Mouse (Mus musculus) heart, embryonic 14.5 days (tissue): ENCODE results near the gene Plac9a. TPM values are rescaled to one million over a fixed set of nuclear protein-coding genes. Genes with fewer than 3 reads are reported as not detected.

Experiments used
- ATAC-seq: fragments of 200-750 bp; cut with Nextera tagmentation; 2 replicates; pipeline ENCODE4 v1.8.0; 2017; ENCODE audit warnings: low read depth, moderate TSS enrichment; ENCODE audit not compliant: insufficient number of reproducible peaks, insufficient read depth, low FRiP score
- H3K27ac ChIP-seq, 2 experiments: fragments of 200-500 bp in 1 of 2; fragments of 300-500 bp in 1 of 2; sonication (generic) in 1 of 2; replicated peaks in 1 of 2; 2 replicates each; pipeline ENCODE4 v1.5.1; 2012 to 2014; ENCODE audit warnings: low read depth in 2 of 2, low read length in 2 of 2, control low read depth in 1 of 2, mild to moderate bottlenecking in 1 of 2, mixed read lengths in 1 of 2; ENCODE audit not compliant: control insufficient read depth in 1 of 2, insufficient read depth in 1 of 2
- H3K27me3 ChIP-seq: fragments of 300-500 bp; sonication (generic); 2 replicates; pipeline ENCODE4 v1.6.1; 2014; ENCODE audit warnings: mild to moderate bottlenecking, low read length, control low read depth; ENCODE audit not compliant: control insufficient read depth, insufficient read depth
- H3K36me3 ChIP-seq: fragments of 300-500 bp; sonication (generic); 2 replicates; pipeline ENCODE4 v1.6.1; 2014; ENCODE audit warnings: mild to moderate bottlenecking, control low read depth, low read length, mixed read lengths; ENCODE audit not compliant: control insufficient read depth, insufficient read depth
- H3K4me1 ChIP-seq, 2 experiments: fragments of 200-500 bp in 1 of 2; fragments of 300-500 bp in 1 of 2; sonication (generic) in 1 of 2; 2 replicates each; pipeline ENCODE4 v1.6.1; 2012 to 2014; ENCODE audit warnings: low read length in 2 of 2, control low read depth in 1 of 2, mixed read lengths in 1 of 2; ENCODE audit not compliant: control insufficient read depth in 2 of 2, insufficient read depth in 2 of 2
- H3K4me2 ChIP-seq: fragments of 300-500 bp; sonication (generic); 2 replicates; pipeline ENCODE4 v1.6.1; 2014; ENCODE audit warnings: mild to moderate bottlenecking, low read length
- H3K4me3 ChIP-seq, 2 experiments: fragments of 200-500 bp in 1 of 2; fragments of 300-500 bp in 1 of 2; sonication (generic) in 1 of 2; 2 replicates each; pipeline ENCODE4 v1.5.1; 2012 to 2014; ENCODE audit warnings: low read length in 2 of 2, mild to moderate bottlenecking in 2 of 2, control low read depth in 1 of 2, low read depth in 1 of 2, moderate library complexity in 1 of 2; ENCODE audit not compliant: control insufficient read depth in 1 of 2, insufficient read depth in 1 of 2
- H3K9ac ChIP-seq: fragments of 300-500 bp; sonication (generic); 2 replicates; pipeline ENCODE4 v1.6.1; 2014; ENCODE audit warnings: mild to moderate bottlenecking, low read length
- H3K9me3 ChIP-seq: fragments of 300-500 bp; sonication (generic); 2 replicates; pipeline ENCODE4 v1.6.1; 2016; ENCODE audit warnings: low read length, control low read depth; ENCODE audit not compliant: control insufficient read depth
- WGBS: fragments of 180-500 bp; shearing (Covaris S2); extraction: QIAGEN DNeasy Blood & Tissue Kit; methylation state at CpG from one replicate; pipeline ENCODE4 v1.1.7; 2014; 5-methylcytosine and 5-hydroxymethylcytosine counted together
- polyA plus RNA-seq: library from polyadenylated mRNA; unstranded; fragments of >200 nt; fragmentation: Nextera tagmentation; extraction: Ambion mirVana; gene quantifications from 2 replicates; pipeline ENCODE4 v1.2.1, GENCODE M21; 2014

Gene Plac9a
- polyA plus RNA-seq, 1 experiment from 2014 or later = not detected

GRCm38 (mm10) chr14:25844372-25844771 is 58.5 kb downstream of the Plac9a start:
- Histone ChIP-seq H3K4me3 (no peak overlapping the region), H3K9me3 (no peaks in the 10 kb centered on the region), H3K9ac (no peak overlapping the region), H3K4me2 (no peak overlapping the region), H3K36me3 (no peaks in the 10 kb centered on the region), H3K27me3 (no peaks in the 10 kb centered on the region; the same call in 1 of the 2 replicates), H3K27ac (no peak overlapping the region), H3K4me1 (peaks cover 10 to 16% of the 10 kb centered on the region in 2 experiments; a peak in 3 of 4 replicates)
- ATAC-seq = no peak
- WGBS = 92% methylated on average over 4 of the region's 4 CpGs

GRCm38 (mm10) chr14:25842688-25843003 is 60.3 kb downstream of the Plac9a start:
- H3K4me3 ChIP-seq = peak overlapping the region; percentile 73 to 87
- H3K9ac ChIP-seq = peak overlapping the region; percentile 82
- ATAC-seq = no peak
- no peaks in the 10 kb centered on the region for H3K36me3 ChIP-seq
- H3K27ac ChIP-seq = 0 out of 4 replicates have a peak overlapping the region, but pooled peaks of 1 of the 2 experiments have one; percentile 68
- 1% methylated on average over 12 of the region's 12 CpGs for WGBS
- H3K9me3 ChIP-seq = no peaks in the 10 kb centered on the region
- H3K4me2 ChIP-seq = peak overlapping the region; percentile 90
- no peaks in the 10 kb centered on the region; the same call in 1 of the 2 replicates for H3K27me3 ChIP-seq
- H3K4me1 ChIP-seq = peaks cover 11 to 14% of the 10 kb centered on the region in 2 experiments; a peak in 3 of 4 replicates

- Histone ChIP-seq H3K4me3 (peak within 1 kb of the TSS; percentile 73 to 87), H3K9ac (peak within 1 kb of the TSS; percentile 82), H3K36me3 (no peaks in the 10 kb centered on the region), H3K4me2 (peak within 1 kb of the TSS; percentile 90), H3K27ac (peak within 1 kb of the TSS in 1 of 2 experiments; percentile 68; a peak in 3 of 4 replicates), H3K9me3 (no peaks in the 10 kb centered on the region), H3K4me1 (peaks cover 6 to 11% of the 10 kb centered on the region in 2 experiments; a peak in 3 of 4 replicates), H3K27me3 (no peaks in the 10 kb centered on the region; the same call in 1 of the 2 replicates)
- under 1% methylated on average over 54 of the region's 54 CpGs for WGBS
- ATAC-seq = peak; percentile 78
Observed at GRCm38 (mm10) chr14:25841991-25842687, 60.8 kb downstream of the Plac9a start, which contains the start of gene Anxa11. TSS of gene Anxa11 (plus strand) at chr14:25842156.

- peaks cover 3 to 10% of the 10 kb centered on the region in 2 experiments; a peak in 3 of 4 replicates for H3K4me1 ChIP-seq
- H3K9ac ChIP-seq = peak overlapping the region; percentile 82
- WGBS = 4% methylated on average over 4 of the region's 4 CpGs
- H3K9me3 ChIP-seq = no peaks in the 10 kb centered on the region
- H3K4me3 ChIP-seq = peak overlapping the region; percentile 73 to 87
- no peak for ATAC-seq
- no peaks in the 10 kb centered on the region for H3K36me3 ChIP-seq
- H3K27me3 ChIP-seq = no peaks in the 10 kb centered on the region; the same call in 1 of the 2 replicates
- H3K4me2 ChIP-seq = peak overlapping the region; percentile 90
- peak overlapping the region in 1 of 2 experiments; percentile 68; a peak in 1 of 4 replicates for H3K27ac ChIP-seq
Observed at GRCm38 (mm10) chr14:25841579-25841978, 61.3 kb downstream of the Plac9a start.

GRCm38 (mm10) chr14:25840961-25841360 is 61.9 kb downstream of the Plac9a start:
- Histone ChIP-seq H3K36me3 (no peaks in the 10 kb centered on the region), H3K27ac (no peak overlapping the region), H3K9me3 (no peaks in the 10 kb centered on the region), H3K27me3 (no peaks in the 10 kb centered on the region; the same call in 1 of the 2 replicates), H3K4me2 (no peak overlapping the region), H3K4me1 (peaks cover 3 to 10% of the 10 kb centered on the region in 2 experiments; a peak in 3 of 4 replicates), H3K4me3 (no peak overlapping the region), H3K9ac (no peak overlapping the region)
- ATAC-seq = no peak
- WGBS = 29% methylated on average over 7 of the region's 7 CpGs

GRCm38 (mm10) chr14:25839791-25840190 is 63.1 kb downstream of the Plac9a start:
- H3K36me3 ChIP-seq = no peaks in the 10 kb centered on the region
- H3K4me3 ChIP-seq = no peak overlapping the region
- H3K9me3 ChIP-seq = no peaks in the 10 kb centered on the region
- ATAC-seq = no peak
- no peaks in the 10 kb centered on the region; the same call in 1 of the 2 replicates for H3K27me3 ChIP-seq
- H3K4me1 ChIP-seq = peaks cover 7 to 10% of the 10 kb centered on the region in 2 experiments; a peak in 3 of 4 replicates
- WGBS = 63% methylated on average over 7 of the region's 7 CpGs
- H3K9ac ChIP-seq = no peak overlapping the region
- no peak overlapping the region for H3K4me2 ChIP-seq
- no peak overlapping the region for H3K27ac ChIP-seq

GRCm38 (mm10) chr14:25838411-25838810 is 64.5 kb downstream of the Plac9a start:
- Histone ChIP-seq H3K9ac (no peak overlapping the region), H3K4me2 (no peak overlapping the region), H3K4me3 (no peak overlapping the region), H3K4me1 (peaks cover 7 to 10% of the 10 kb centered on the region in 2 experiments; a peak in 3 of 4 replicates), H3K27ac (no peak overlapping the region), H3K9me3 (no peaks in the 10 kb centered on the region), H3K27me3 (no peaks in the 10 kb centered on the region; the same call in 1 of the 2 replicates), H3K36me3 (no peaks in the 10 kb centered on the region)
- ATAC-seq = no peak
- WGBS = 47% methylated on average over 8 of the region's 8 CpGs
